ENCODE assay signal across 8 mouse cellular contexts in the genomic region with DNA sequence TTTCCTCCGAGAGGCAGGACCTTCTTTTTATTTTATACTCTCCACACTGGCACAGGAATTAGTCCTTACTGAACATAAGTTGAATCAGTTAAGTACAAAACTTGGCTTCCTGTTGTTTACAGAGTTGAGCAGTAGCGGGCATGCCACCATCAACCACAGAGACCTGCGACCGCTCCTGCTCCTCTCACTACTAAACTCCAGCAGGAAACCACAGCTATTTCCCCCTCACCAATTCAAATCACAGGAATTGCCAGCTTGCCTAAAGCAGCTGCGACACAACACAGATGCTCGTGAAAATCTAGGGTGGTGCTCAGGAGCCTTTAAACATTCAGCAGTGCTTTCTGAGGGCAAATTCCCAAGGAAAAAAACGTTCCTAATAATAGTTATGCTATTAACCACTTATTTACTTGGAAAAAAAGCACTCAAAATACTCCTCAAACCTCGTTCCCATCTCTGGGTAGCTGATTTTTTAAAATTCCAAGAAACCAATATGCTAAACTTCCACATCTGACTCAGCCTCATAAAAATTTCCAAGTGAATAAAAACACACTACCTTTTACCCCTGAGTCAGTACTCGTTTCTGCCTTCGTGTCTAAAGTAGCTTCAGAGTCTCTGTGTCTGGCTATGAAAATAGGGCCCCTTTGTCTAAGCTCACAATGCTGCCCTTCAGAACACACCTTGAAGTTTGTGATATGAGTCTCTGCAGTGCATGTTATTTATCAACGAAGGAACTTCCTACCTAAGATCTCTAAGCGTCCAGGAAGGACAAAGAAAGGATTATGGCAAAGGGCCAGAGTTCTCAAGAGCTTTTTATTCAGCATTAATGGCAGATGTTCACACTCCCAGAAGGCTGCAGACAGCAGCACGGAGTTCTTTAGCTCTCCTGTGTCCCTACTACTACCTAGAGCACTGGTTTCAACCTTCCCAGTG. TPM values are rescaled to one million over a fixed set of nuclear protein-coding genes. Genes with fewer than 3 reads are reported as not detected.
DNase-seq lines count a peak whose midpoint lies in the region; ATAC-seq lines count a peak whose summit lies in the region.

No protein-coding gene starts in this region.

- no peak for DNase-seq in heart, postnatal 4 days
- peak; percentile 82 for DNase-seq in CD4-positive helper T cell, adult 2 months (ENCODE audit: low read depth, low spot score)
- no peak for DNase-seq in forebrain, embryonic 11.5 days (ENCODE audit: low spot score)
- DNase-seq in embryo, embryonic 10 days (ENCODE audit: low spot score): no peak
- no peak for DNase-seq in right cerebral cortex, postnatal 4 days
- no peak for DNase-seq in urinary bladder, postnatal 36 days (ENCODE audit: low spot score in 2 of 2)

- no peak overlapping the region for H3K4me3 ChIP-seq in heart, embryonic 12.5 days
- H3K4me3 ChIP-seq in forebrain, embryonic 11.5 days (ENCODE audit: low read depth, low read length): no peak overlapping the region

- no peak overlapping the region for H3K9ac ChIP-seq in heart, embryonic 12.5 days
- no peak overlapping the region for H3K9ac ChIP-seq in forebrain, embryonic 11.5 days (ENCODE audit: low read length)

- ATAC-seq in heart, embryonic 12.5 days (ENCODE audit: insufficient number of reproducible peaks, low FRiP score): 0 out of 2 replicates have a peak, but pooled peaks have one; percentile 37
- peak; percentile 61; the same call in 1 of the 2 replicates for ATAC-seq in forebrain, embryonic 11.5 days (replicated peaks; ENCODE audit: low FRiP score)
- peak; percentile 81 for ATAC-seq in megakaryocyte, adult 5-6 weeks (ENCODE audit: poor library complexity, severe bottlenecking)

- H3K9me3 ChIP-seq in heart, embryonic 12.5 days (replicated peaks): no peaks in the 10 kb centered on the region
- H3K9me3 ChIP-seq in forebrain, embryonic 11.5 days (ENCODE audit: control insufficient read depth, low read length): no peaks in the 10 kb centered on the region

- peak overlapping the region; percentile 80 for H3K27ac ChIP-seq in heart, embryonic 12.5 days (ENCODE audit: poor library complexity, severe bottlenecking)
- no peak overlapping the region for H3K27ac ChIP-seq in forebrain, embryonic 11.5 days (ENCODE audit: low read depth, low read length)

- WGBS in heart, embryonic 12.5 days: 27% methylated on average over 13 of the region's 13 CpGs
- WGBS in forebrain, embryonic 11.5 days: 41% methylated on average over 13 of the region's 13 CpGs

- peak overlapping the region; percentile 31 for H3K4me2 ChIP-seq in heart, embryonic 12.5 days
- H3K4me2 ChIP-seq in forebrain, embryonic 11.5 days (ENCODE audit: low read depth, low read length, severe bottlenecking): no peak overlapping the region

- no peaks in the 10 kb centered on the region for H3K36me3 ChIP-seq in heart, embryonic 12.5 days
- no peaks in the 10 kb centered on the region for H3K36me3 ChIP-seq in forebrain, embryonic 11.5 days (ENCODE audit: control insufficient read depth, insufficient read depth, low read length)

- H3K27me3 ChIP-seq in heart, embryonic 12.5 days (replicated peaks): no peaks in the 10 kb centered on the region
- no peaks in the 10 kb centered on the region for H3K27me3 ChIP-seq in forebrain, embryonic 11.5 days (ENCODE audit: control insufficient read depth, insufficient read depth, low read length)

- H3K4me1 ChIP-seq in heart, embryonic 12.5 days (replicated peaks): peaks cover 39% of the 10 kb centered on the region
- no peaks in the 10 kb centered on the region for H3K4me1 ChIP-seq in forebrain, embryonic 11.5 days (replicated peaks; ENCODE audit: control insufficient read depth, insufficient read depth, low read length)

RNA-seq across cellular contexts. Expression of a gene that starts 13.4 kb away (rescaled TPM):
- polyA plus RNA-seq in heart, embryonic 12.5 days (2016; fragmentation: Nextera tagmentation; extraction: Ambion mirVana): 8.2 and 9.9 TPM in 2 replicates
- total RNA-seq in heart, postnatal 4 days (2021): 1 to 10 TPM; 2.4 TPM
- 0.12 and 0.16 TPM in 2 replicates for polyA plus RNA-seq in forebrain, embryonic 11.5 days (2014; fragmentation: Nextera tagmentation; extraction: Ambion mirVana)
- 4.4 and 5.5 TPM in 2 replicates for total RNA-seq in megakaryocyte, adult 5-6 weeks (2015)
- 3.3 and 4.2 TPM in 2 replicates for total RNA-seq in megakaryocyte, adult 5-6 weeks (2017)
